Mouse (Mus musculus) right cerebral cortex, postnatal 4 days (tissue): ENCODE measurements around the gene Mrps21.
"Not testable (repeated sequence)": the region's sequence is repeated elsewhere in the genome, so short reads cannot be mapped to it uniquely, and the experiment has no call there.

ENCODE experiments used
- DNase-seq: peaks from one replicate; pipeline ENCODE4 v3.0.0-alpha.2; 2022

Mrps21 gene

GRCm38 (mm10) chr3:95871392-95871867 lies at the start of gene Mrps21:
Gene Mrps21, minus strand, starts transcription at chr3:95871519.
- peak; percentile 77 for DNase-seq

GRCm38 (mm10) chr3:95920532-95920931 lies 49.2 kb upstream of the Mrps21 start:
- DNase-seq = not testable (repeated sequence)

GRCm38 (mm10) chr3:95916760-95917159 lies 45.4 kb upstream of the Mrps21 start:
- no peak for DNase-seq

GRCm38 (mm10) chr3:95914706-95915105 lies 43.4 kb upstream of the Mrps21 start:
- no peak for DNase-seq

- no peak for DNase-seq
These were observed 36.3 kb upstream of the Mrps21 start for GRCm38 (mm10) chr3:95907613-95908012.

GRCm38 (mm10) chr3:95906860-95907259 lies 35.5 kb upstream of the Mrps21 start:
- DNase-seq = peak; percentile 58

GRCm38 (mm10) chr3:95905940-95906492 lies 34.7 kb upstream of the Mrps21 start:
- peak; percentile 58 for DNase-seq

- DNase-seq = no peak
These were observed 34.0 kb upstream of the Mrps21 start for GRCm38 (mm10) chr3:95905146-95905939.

- DNase-seq = no peak
These were observed 33.2 kb upstream of the Mrps21 start, which contains the start of gene Car14 for GRCm38 (mm10) chr3:95904568-95904967. Gene Car14, minus strand, starts transcription at chr3:95904691.

- DNase-seq = no peak
These were observed 32.6 kb upstream of the Mrps21 start for GRCm38 (mm10) chr3:95903753-95904502.

- no peak for DNase-seq
These were observed 31.3 kb upstream of the Mrps21 start for GRCm38 (mm10) chr3:95902643-95903042.

GRCm38 (mm10) chr3:95902373-95902625 lies 31.0 kb upstream of the Mrps21 start:
- DNase-seq = no peak

- DNase-seq = no peak
These were observed 30.5 kb upstream of the Mrps21 start for GRCm38 (mm10) chr3:95901616-95902372.

- no peak for DNase-seq
These were observed 28.6 kb upstream of the Mrps21 start for GRCm38 (mm10) chr3:95899800-95900524.

- DNase-seq = not testable (repeated sequence)
These were observed 24.2 kb upstream of the Mrps21 start for GRCm38 (mm10) chr3:95895501-95895900.

GRCm38 (mm10) chr3:95894317-95895160 lies 23.2 kb upstream of the Mrps21 start:
- DNase-seq = peak; percentile 44

GRCm38 (mm10) chr3:95893606-95894316 lies 22.4 kb upstream of the Mrps21 start, which contains the start of gene Aph1a:
Gene Aph1a, plus strand, starts transcription at chr3:95893969.
- DNase-seq = peak; percentile 86

GRCm38 (mm10) chr3:95893126-95893525 lies 21.8 kb upstream of the Mrps21 start:
- no peak for DNase-seq

- DNase-seq = no peak
These were observed 21.0 kb upstream of the Mrps21 start for GRCm38 (mm10) chr3:95892066-95893052.
